Mouse (Mus musculus) spleen, embryonic (tissue): ENCODE measurements around the gene Ntm.

Experiments used
- CTCF ChIA-PET: fragments of 350-600 bp; sonication (Branson Sonifier 250); formaldehyde crosslinking; loops from one replicate; lab custom pipeline; 2022; lab: Charles Lee

The Ntm gene

GRCm38 (mm10) chr9:29165731-29166130 lies 797.2 kb downstream of the Ntm start:
- CTCF ChIA-PET, result no interaction called here

GRCm38 (mm10) chr9:29161059-29161642 lies 801.8 kb downstream of the Ntm start:
- CTCF ChIA-PET, result no interaction called here

GRCm38 (mm10) chr9:29145901-29146300 lies 817.0 kb downstream of the Ntm start:
- CTCF ChIA-PET, result no interaction called here

GRCm38 (mm10) chr9:29136039-29136438 lies 826.9 kb downstream of the Ntm start:
- CTCF ChIA-PET, result no interaction called here

- CTCF ChIA-PET, result no interaction called here
These were observed 832.1 kb downstream of the Ntm start for GRCm38 (mm10) chr9:29130717-29131292.

GRCm38 (mm10) chr9:29130316-29130715 lies 832.6 kb downstream of the Ntm start:
- CTCF ChIA-PET, result no interaction called here

GRCm38 (mm10) chr9:29128416-29128815 lies 834.5 kb downstream of the Ntm start:
- CTCF ChIA-PET, result no interaction called here

GRCm38 (mm10) chr9:29124455-29124854 lies 838.5 kb downstream of the Ntm start:
- CTCF ChIA-PET, result no interaction called here

GRCm38 (mm10) chr9:29123828-29124227 lies 839.1 kb downstream of the Ntm start:
- CTCF ChIA-PET, result no interaction called here

GRCm38 (mm10) chr9:29117561-29118112 lies 845.3 kb downstream of the Ntm start:
- CTCF ChIA-PET, result no interaction called here

GRCm38 (mm10) chr9:29115337-29115736 lies 847.6 kb downstream of the Ntm start:
- CTCF ChIA-PET, result no interaction called here

GRCm38 (mm10) chr9:29106771-29107170 lies 856.2 kb downstream of the Ntm start:
- CTCF ChIA-PET, result no interaction called here

GRCm38 (mm10) chr9:29104442-29104841 lies 858.5 kb downstream of the Ntm start:
- CTCF ChIA-PET, result no interaction called here

- CTCF ChIA-PET, result no interaction called here
These were observed 858.9 kb downstream of the Ntm start for GRCm38 (mm10) chr9:29103993-29104392.

GRCm38 (mm10) chr9:29100624-29101023 lies 862.3 kb downstream of the Ntm start:
- CTCF ChIA-PET, result no interaction called here

GRCm38 (mm10) chr9:29092443-29092842 lies 870.5 kb downstream of the Ntm start:
- CTCF ChIA-PET, result no interaction called here

- CTCF ChIA-PET, result no interaction called here
These were observed 874.3 kb downstream of the Ntm start for GRCm38 (mm10) chr9:29088657-29089056.

GRCm38 (mm10) chr9:29087656-29088055 lies 875.3 kb downstream of the Ntm start:
- CTCF ChIA-PET, result no interaction called here

GRCm38 (mm10) chr9:29087171-29087570 lies 875.8 kb downstream of the Ntm start:
- CTCF ChIA-PET, result no interaction called here

GRCm38 (mm10) chr9:29075924-29076577 lies 886.9 kb downstream of the Ntm start:
- CTCF ChIA-PET, result no interaction called here

GRCm38 (mm10) chr9:29075243-29075642 lies 887.7 kb downstream of the Ntm start:
- CTCF ChIA-PET, result no interaction called here

- CTCF ChIA-PET, result no interaction called here
These were observed 888.4 kb downstream of the Ntm start for GRCm38 (mm10) chr9:29074494-29074893.

- CTCF ChIA-PET, result no interaction called here
These were observed 890.9 kb downstream of the Ntm start for GRCm38 (mm10) chr9:29071997-29072396.
